Mouse (Mus musculus): ENCODE measurements around the gene Kif3c. TPM values are rescaled to one million over a fixed set of nuclear protein-coding genes. Genes with fewer than 3 reads are reported as not detected.

Gene Kif3c
- 7.0 TPM for polyA plus RNA-seq (2017; shearing (Covaris generic))

GRCm38 (mm10) chr12:3364508-3365448, at the start of gene Kif3c:
Gene Kif3c, plus strand, starts transcription at chr12:3365132.

GRCm38 (mm10) chr12:3426530-3427034, 61.6 kb downstream of the Kif3c start, which contains the start of gene Asxl2:
Gene Asxl2, plus strand, starts transcription at chr12:3426857.

Other genes starting within 250 kb of the Kif3c start
- gene Rab10, start 55.2 kb upstream of the Kif3c start, polyA plus RNA-seq (2017; shearing (Covaris generic)): 56.4 TPM
- gene Asxl2, start 61.7 kb downstream of the Kif3c start, polyA plus RNA-seq (2017; shearing (Covaris generic)): 91.1 TPM
- gene Dtnb, start 207.2 kb downstream of the Kif3c start, polyA plus RNA-seq (2017; shearing (Covaris generic)): 20.5 TPM